Mouse (Mus musculus): Measurements from ENCODE around the gene Dapk3.

Dapk3 gene

GRCm38 (mm10) chr10:81182336-81183333 is at the start of gene Dapk3:
TSS of gene Dapk3 (plus strand) at chr10:81183005.
- peak; percentile 100 for DNase-seq (ENCODE audit: low read depth, low spot score)

- DNase-seq (ENCODE audit: low read depth, low spot score), result no peak
Observed at GRCm38 (mm10) chr10:81134181-81134587, 48.6 kb upstream of the Dapk3 start.

GRCm38 (mm10) chr10:81134966-81135681 is 47.7 kb upstream of the Dapk3 start, which contains the start of gene Zbtb7a:
TSS of gene Zbtb7a (plus strand) at chr10:81135220.
- no peak for DNase-seq (ENCODE audit: low read depth, low spot score)

GRCm38 (mm10) chr10:81135831-81136705 is 46.7 kb upstream of the Dapk3 start:
- peak; percentile 71 for DNase-seq (ENCODE audit: low read depth, low spot score)

- DNase-seq (ENCODE audit: low read depth, low spot score), result no peak
Observed at GRCm38 (mm10) chr10:81136706-81137231, 46.0 kb upstream of the Dapk3 start.

- DNase-seq (ENCODE audit: low read depth, low spot score), result peak; percentile 99
Observed at GRCm38 (mm10) chr10:81137252-81138130, 45.3 kb upstream of the Dapk3 start.

GRCm38 (mm10) chr10:81138131-81138782 is 44.5 kb upstream of the Dapk3 start:
- no peak for DNase-seq (ENCODE audit: low read depth, low spot score)

- DNase-seq (ENCODE audit: low read depth, low spot score), result no peak
Observed at GRCm38 (mm10) chr10:81138821-81139528, 43.8 kb upstream of the Dapk3 start.

- no peak for DNase-seq (ENCODE audit: low read depth, low spot score)
Observed at GRCm38 (mm10) chr10:81139529-81139846, 43.3 kb upstream of the Dapk3 start.

GRCm38 (mm10) chr10:81140005-81140404 is 42.8 kb upstream of the Dapk3 start:
- DNase-seq (ENCODE audit: low read depth, low spot score), result no peak

GRCm38 (mm10) chr10:81140717-81141454 is 41.9 kb upstream of the Dapk3 start:
- no peak for DNase-seq (ENCODE audit: low read depth, low spot score)

- DNase-seq (ENCODE audit: low read depth, low spot score), result no peak
Observed at GRCm38 (mm10) chr10:81141455-81142210, 41.2 kb upstream of the Dapk3 start.

- DNase-seq (ENCODE audit: low read depth, low spot score), result no peak
Observed at GRCm38 (mm10) chr10:81142551-81142981, 40.2 kb upstream of the Dapk3 start.

- no peak for DNase-seq (ENCODE audit: low read depth, low spot score)
Observed at GRCm38 (mm10) chr10:81143157-81143633, 39.6 kb upstream of the Dapk3 start.

GRCm38 (mm10) chr10:81143845-81144437 is 38.9 kb upstream of the Dapk3 start:
- DNase-seq (ENCODE audit: low read depth, low spot score), result no peak

GRCm38 (mm10) chr10:81144667-81145066 is 38.1 kb upstream of the Dapk3 start:
- DNase-seq (ENCODE audit: low read depth, low spot score), result no peak

- DNase-seq (ENCODE audit: low read depth, low spot score), result no peak
Observed at GRCm38 (mm10) chr10:81145307-81145706, 37.5 kb upstream of the Dapk3 start.
